Mouse (Mus musculus) frontal cortex, postnatal 10 days (tissue): Measurements from ENCODE around the gene Bsx.

Source experiments
- DNase-seq, 2 experiments: peaks; one replicate each; pipeline ENCODE4 v3.0.0; 2022; ENCODE audit warnings: low spot score in 2 of 2, mixed read lengths in 1 of 2

The Bsx gene

DNA sequence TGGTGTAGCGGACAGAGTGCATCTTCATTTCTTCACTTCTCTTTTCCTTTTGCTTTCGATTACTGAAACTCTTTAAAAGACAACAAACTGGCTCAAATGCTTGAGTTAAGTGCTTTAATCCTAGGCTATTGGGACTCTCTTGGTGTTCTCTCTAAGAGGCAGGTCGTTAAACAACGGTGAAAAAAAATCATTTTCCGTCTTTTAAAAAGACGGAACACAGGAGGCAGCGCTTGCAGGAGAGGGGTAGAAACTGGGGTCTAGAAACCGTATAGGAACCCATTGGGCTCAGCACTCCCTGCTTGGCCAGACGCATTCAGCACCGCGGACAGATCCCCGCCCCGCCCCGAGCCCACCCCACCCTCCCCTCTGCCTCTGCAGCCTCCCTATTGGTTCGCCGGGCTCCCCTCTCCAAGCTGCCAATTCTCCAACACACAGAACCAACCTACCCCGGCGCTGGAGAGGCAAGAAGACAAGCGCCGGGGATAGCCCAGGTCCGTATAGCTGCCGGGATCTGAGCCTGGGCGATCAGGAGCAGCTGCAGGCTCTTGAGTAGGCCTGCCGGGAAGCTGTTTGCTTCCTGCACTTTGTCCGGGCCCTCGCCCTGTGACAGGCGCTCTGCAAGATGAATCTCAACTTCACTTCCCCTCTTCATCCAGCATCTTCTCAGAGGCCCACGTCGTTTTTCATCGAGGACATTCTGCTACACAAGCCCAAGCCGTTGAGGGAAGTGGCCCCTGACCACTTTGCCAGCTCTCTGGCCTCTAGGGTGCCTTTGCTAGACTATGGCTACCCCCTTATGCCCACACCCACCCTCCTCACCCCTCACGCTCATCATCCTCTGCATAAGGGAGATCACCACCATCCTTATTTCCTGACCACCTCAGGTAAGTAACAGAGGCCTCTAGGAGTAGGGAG lies at the start of gene Bsx:
Gene Bsx (plus strand): TSS at position 572 of the 915 bp plus-strand sequence.
- peak in 1 of 2 experiments; percentile 13 for DNase-seq

DNA sequence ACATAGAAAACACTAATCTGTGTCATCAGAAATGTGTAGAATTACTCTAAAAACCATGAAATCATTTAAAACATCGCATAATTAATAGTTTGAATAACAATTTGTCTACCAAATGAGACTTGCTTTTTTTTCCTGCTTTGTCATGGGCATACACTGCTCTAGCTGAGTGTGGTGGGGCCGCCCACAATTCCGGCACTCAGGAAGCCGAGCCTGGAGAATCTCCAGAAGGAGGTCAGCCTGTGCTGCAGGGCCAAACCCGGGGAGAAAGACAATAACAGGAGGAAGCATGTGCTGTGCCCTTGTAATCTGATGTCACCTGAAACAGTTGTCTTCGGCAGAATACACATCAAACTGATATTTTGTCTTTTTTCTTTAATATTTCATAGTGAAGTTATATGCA lies 48.3 kb upstream of the Bsx start:
- no peak for DNase-seq

DNA sequence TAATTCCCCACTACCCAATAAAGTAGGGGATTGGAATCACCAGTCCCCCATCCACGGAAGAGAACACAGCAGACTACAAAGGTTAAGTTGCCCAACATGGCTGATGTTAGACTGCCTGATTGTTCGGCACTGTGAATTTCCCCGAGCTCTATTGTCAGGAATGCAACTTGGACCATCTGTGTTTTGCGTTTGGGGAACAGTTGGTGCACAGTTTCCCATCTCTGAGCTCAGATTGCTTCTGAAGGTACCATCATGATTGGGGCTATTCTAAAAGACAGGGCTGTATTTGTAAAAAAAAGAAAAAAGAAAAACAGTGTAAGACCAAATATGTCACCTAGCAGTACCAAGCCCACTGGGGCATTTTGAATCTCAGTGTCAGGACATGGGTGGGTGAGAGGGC lies 46.6 kb upstream of the Bsx start:
- DNase-seq, result no peak

DNA sequence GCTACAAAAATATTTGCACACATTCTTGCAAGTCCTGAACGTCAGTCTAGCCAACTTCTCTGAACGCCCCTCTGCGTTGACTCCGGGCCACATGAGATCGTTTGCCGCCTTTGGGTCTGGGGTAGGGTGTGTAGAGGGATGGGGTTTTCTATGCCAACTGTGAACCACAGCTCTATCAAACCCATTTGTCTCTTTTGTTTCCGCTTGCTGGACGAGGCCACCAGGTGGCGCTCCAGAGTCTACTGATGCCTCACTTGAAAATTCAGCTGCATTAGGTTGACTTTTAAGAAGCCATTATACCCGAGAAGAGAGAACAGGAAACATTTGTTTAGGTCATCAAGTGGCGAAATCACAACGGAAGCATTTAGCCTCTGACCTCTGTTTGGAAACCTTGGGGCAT lies 39.4 kb upstream of the Bsx start:
- peak in 1 of 2 experiments; percentile 69 for DNase-seq

DNA sequence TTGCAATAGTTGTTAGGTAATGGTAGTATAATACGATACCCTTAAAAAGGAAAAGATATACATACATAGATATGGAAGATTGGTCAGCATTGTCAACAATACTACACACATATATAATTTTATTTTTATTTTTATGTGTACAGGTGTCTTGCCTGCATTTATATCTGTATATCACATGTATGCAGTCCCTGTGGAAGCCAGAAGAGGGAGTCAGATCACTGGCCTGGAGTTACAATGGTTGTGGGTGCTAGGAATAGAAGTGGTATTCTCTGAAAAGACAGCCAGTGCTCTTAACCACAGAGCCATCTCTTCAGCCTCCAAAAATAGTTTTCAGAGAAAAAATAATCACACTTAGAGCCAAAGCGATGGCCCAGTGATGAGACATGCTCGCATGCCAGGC lies 37.2 kb upstream of the Bsx start:
- no peak for DNase-seq

DNA sequence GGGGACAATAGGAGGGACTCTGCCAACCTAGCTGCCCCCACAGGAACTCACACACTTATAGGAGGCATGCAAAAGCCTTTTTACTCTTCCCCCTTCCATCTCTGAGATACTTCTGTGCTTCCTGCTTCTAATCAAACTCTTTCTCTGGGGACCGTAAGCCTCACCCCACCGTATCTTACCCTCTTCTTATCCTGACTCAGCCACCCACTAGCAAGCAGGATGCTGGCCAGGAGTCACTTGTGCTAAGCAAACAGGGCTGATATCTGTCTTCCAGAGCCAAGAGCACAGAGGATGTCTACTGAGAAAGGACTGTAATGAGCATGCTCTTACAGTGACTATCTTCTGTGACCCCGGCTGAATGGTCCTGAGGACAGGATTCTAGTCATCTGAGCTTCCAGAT lies 34.3 kb upstream of the Bsx start:
- no peak for DNase-seq

DNA sequence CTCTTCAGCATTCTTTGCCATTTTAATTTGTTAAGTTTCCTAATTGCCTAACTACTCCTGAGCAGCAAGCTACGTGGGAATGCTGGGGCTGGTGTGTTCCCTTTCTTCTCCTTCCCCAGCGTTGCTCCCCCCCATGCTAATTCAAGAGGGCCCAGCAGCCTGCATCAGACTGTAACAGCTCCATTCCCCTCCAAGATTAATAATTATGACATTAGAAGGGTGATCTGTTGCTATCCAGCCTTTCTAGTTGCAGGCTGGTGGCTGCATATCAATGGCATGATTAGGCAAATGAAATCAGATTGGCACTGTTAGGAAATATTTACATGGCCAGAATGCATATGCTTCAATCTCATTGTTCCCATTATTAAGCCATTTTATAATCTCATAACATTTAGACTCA lies 22.4 kb upstream of the Bsx start:
- no peak for DNase-seq

DNA sequence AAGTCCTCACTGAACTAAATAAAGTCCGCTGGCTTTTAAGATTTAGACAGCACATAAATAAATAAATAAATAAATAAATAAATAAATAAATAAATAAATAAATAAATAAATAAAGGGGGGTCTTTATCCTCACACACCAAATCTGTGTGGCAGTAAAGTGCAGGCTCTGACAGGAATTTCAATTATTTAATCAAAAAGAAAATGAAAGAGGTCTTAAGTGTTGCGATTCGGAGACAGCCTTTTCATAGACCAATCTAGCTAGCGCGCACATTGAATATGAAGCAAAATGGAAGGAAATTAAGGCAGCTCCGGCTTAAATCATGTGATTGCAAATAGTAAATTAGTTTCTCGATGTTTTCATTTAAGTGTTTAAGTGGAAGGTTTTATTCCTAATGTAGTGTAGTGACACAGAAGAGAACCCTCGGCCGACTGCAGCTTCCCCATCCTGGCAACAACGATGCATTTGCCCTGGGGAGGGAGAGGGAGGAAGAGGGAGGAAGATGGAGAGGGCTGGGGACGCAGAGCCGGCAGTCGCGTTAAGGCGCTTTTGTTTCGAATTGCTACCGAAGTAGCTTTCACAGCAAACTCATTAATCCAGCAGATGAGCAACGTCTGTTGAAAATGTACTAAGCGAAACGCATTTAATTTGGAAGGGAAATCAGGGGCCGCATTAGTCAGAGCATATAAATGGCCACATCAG lies 15.3 kb upstream of the Bsx start:
- DNase-seq, result peak in 1 of 2 experiments; percentile 15

DNA sequence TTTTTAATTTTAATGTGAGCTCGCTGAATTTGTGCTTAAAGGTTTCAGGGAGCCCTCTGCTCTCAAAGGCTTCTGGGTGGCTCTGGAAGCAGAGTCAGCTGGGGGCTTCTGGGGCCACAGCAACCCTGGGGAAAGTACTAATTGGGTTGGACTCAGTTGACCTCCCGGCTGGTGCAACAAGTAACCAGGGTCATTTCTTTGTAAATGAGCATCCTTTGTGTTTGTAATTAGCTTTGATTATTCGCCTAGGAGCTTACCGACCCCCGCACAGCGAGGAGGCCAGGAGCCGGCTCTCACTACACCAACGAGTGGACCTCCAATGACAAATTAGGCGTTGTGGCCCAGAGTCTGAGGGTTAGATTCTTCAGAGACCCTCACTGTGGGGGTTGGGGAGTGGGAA lies 14.7 kb upstream of the Bsx start:
- DNase-seq, result no peak

DNA sequence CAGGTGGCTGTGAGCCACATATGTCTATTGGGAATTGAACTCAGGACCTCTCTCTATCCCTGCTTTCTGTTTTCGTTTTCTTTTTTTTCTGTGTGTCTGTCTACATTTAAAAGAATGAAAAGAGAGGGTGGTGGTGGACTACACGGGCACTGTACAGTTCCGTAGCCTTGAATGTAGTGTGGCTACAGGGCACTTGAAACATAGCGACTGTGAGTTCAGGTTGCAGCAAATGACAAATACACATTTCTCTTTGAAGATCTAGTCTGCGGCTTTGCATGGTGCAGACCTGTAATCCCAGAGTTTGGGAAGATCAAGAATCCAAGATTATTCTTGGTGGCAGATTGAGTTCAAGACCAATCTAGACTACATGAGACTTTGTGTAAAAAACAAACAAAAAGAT lies 3.6 kb upstream of the Bsx start:
- DNase-seq, result no peak

DNA sequence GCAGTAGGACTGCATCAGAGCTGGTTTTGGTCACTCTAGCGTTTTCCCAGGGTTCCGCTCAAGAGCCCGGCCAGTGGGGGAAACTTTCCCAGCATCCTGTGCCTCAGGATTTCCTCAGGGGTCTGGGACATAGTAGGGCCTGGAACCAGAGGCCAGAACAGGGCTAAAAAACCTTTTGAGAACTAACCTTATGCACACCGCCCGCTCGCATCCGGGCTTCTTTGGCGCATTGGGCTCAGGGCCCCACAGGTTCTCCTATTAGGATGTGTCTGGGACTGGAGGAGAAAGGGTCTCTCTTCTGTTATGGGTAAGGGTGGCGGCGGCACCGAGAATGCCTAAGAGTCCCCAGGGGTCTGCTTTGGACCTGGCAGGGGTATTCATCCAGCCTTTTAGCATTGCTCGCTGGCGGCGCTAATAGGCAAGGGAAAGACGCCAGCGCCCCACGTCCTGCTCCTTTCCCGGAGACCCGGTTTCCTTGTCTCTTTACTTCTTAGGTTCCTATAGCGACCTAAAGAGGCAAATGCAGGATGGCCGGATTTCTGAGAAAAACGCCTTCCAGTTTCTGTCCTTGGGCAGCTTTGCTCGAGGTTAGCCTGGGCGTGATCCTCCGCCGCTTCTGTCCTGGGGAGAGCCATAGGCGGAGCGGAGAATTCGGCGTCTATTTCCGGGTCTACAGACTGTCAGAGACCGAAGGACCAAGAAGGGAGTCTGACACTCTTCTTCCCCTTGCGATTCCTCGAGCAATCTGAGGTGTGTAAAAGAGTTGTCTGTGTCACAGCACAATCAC lies 2.4 kb upstream of the Bsx start:
- DNase-seq, result no peak

DNA sequence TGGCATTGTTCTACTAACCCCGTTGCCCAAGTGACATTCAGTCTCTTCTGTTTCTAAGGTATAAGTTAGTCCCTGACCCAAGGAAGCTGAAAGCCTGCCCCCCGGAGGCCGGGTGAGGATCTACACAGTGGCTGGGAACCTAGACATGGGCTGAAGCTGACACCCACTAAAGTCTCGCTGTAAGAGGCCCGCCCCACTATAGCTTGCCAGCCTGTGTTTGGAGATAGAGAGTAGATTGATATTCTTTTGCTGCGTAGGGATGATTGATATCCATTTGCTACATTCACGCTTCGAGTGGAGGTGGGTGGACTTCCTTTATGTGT lies 1.8 kb upstream of the Bsx start:
- DNase-seq, result no peak

DNA sequence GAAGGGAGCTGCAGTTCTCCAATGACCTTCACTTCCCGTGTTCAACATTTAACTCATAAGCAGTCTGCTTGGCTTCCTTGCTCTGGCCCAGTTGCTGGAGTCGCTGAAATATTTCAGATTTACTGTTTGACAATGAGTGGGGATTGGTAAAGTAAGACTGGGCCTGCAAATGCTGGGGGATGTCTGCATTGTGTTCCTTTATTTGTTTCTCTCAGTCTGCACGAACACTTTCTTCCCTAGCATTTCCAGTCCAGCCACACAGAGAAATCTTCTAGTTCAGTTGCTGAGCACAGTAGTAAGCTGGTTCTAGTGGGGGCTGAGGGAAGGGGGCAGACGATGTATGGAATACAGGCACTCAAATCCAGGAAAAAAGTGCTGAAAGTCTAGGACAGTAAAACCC lies 1.0 kb downstream of the Bsx start:
- DNase-seq, result no peak

DNA sequence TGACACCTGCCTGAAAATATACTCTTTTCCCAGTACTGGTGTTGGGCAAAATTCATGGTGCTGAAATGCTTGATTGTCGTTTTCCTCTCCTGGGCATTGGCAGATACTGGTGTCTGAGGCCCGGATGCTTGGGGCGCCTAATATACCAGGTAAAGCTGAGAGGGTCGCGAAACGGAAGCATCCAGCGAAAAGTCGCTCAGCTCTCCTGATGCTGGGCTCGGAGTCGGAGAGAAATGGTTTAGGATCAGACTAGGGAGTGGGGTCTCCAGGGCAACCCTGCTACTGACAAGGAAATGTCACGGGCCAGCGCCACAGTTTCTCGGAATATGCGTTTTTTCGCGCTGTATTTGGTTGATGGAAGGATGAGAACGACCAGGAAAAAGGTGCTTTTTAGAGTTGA lies 1.5 kb downstream of the Bsx start:
- no peak for DNase-seq

DNA sequence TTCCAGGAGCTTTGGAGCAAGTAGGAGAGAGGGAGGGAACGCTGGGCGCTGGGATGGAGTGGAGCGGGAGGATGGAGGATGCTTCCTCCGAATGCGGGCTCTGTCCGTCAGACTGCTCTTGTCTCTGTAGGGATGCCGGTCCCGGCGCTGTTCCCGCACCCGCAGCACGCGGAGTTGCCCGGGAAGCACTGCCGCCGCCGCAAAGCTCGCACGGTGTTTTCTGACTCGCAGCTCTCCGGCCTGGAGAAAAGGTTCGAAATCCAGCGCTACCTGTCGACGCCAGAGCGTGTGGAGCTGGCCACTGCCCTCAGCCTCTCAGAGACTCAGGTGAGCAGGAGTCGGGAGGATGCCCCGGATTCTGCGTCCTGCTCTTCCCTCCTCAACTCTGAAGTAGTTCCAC lies 2.2 kb downstream of the Bsx start:
- no peak for DNase-seq

DNA sequence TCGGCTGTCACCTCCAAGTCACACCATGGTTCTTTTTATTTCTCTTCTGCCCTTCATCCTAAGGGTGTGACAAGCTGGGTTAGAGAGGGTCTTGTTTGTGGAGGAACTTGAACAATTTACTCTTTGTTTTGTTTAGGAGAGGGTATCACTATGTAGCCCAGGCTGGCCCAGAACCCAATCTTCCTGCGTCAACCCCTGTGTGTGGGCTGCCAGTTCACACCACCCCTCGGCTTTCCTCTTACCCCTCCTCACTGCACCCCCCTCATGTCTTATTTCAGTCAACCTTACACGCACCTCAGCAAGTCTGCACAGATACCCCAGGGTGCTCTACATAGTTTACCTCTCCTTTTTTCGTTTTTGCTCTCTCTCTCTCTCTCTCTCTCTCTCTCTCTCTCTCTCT lies 2.8 kb downstream of the Bsx start:
- DNase-seq, result no peak

DNA sequence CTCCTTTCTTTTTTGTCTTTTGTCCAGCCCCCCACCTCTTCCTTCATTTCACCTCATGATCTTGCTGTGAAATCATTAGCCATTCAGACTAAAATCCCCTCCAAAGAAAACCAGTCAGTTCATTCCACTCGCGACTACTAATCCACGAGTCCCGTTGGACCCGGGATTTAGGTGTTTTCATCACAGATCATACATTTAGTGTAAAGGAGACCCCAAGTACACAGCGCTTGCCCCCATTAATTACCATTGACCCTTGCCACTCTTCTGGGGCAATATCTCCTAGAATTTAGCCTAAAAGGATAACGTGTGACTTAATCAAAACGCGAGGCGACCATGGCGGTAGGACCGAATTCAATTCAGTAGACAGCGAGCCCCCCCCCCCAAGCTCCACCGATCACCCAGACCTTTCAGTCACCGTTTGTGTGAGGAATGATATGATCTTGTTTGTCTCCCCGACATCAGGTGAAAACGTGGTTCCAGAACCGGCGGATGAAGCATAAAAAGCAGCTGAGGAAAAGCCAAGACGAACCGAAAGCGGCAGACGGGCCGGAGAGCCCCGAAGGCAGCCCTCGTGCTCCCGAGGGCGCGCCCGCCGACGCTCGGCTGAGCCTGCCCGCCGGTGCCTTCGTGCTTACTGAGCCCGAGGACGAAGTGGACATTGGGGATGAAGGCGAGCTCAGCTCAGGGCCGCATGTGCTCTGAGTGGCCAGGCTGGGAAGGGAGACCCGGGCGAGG lies 3.4 kb downstream of the Bsx start:
- no peak for DNase-seq

DNA sequence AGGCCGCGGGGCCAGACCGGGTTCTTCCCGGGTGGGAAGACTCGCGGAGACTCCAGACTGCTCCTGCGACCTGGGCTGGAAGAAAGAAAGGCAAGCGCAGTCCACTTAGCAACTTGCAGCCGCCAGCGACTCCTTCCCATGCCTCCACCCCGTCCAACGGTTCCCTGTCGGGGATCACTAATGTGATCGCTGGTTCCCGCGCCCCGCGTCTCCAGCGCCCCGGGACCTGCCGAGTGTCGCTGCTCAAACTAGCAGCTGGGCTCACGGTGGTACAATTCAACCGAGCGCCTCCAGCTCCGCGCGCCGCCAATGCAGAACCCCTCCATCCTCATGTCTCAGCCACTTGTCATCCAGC lies 3.9 kb downstream of the Bsx start:
- DNase-seq, result no peak

DNA sequence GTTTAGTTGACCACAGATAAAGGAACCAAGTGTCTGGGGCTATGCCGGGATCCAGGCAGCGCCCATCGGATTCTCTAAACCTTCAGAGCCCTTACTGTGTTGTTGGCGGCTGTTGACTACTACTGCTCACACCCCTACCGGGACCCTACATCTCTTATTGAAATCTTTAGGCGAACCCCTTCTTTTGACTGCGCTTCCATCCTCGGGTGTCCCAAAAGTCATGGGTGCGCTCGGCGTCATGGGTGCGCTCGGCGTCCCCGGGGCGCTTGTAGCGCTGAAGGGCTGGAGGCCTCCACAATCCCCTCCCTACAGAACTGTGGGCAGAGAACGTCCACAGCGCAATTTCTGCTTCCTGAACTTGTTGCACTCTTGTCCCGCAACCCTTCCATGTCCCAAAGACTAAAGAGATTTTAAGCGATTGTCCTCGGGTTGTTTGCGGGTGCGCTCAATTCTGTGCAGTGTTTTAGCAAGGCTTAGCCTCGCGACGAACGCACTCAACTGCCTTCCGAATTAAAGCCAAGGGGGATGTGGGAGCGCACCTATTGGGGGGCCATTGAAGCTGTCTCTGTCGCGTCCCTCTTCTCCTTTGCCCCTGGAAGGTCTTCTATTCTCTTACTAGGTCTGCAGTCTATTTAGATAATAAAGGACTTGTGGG lies 4.5 kb downstream of the Bsx start:
- no peak for DNase-seq

DNA sequence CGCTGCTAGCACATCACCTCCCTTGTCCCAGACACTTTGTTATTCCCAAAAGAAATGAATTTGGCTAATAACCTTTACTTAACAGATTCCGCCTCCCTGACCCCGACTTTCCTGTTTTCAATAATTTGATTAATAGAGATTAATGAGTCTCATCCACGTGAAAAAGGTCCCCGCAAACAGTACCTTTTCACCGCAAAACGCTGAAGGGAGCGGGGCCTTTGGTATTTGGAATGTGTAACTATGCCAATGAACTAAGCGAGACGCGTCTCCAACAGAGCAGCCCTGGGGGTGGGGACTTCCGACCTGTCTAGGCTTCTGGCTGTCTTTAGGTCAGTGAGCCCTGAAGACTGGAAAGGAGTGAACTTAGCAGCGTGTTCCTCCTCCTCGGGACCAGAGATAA lies 5.1 kb downstream of the Bsx start:
- DNase-seq, result no peak

DNA sequence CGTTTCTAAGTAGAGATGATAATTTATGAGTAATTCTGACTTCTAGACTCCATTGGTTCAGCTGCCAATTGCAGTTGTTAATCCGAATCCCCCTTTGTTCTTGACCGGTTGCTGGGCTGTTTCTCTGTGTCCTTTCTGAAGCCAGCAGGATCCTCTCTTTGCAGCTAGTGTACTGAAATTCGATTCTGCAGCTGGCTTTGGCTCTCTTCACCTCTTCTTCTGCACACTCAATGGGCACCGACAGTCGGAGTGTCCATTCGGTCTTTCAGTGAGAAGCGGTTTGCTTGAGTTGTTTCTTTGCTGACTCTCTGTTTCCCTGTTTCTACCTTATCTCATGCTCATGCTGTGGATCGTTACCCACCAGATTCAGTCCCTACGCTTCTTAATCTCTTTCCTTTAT lies 11.7 kb downstream of the Bsx start:
- no peak for DNase-seq

DNA sequence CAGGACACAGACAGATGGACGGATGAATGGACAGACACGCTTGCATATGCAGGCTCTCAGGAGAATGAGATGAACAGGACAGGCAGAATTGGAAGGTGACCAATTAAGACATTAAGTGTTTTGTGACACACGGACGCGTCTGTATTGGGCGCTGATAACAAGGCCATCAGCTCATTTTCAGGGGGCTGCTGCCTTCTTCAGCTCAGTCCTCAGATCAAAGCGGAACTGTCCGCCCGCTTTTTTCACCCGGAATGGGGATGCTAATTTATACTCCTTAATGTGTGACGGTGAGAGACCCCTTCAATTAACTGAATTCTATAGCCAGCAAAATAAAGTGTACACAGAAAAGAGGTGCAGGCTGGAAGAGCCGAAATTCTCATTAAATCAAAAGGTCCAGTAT lies 15.5 kb downstream of the Bsx start:
- no peak for DNase-seq
